ENCODE assay signal across 25 mouse cellular contexts in the genomic region with DNA sequence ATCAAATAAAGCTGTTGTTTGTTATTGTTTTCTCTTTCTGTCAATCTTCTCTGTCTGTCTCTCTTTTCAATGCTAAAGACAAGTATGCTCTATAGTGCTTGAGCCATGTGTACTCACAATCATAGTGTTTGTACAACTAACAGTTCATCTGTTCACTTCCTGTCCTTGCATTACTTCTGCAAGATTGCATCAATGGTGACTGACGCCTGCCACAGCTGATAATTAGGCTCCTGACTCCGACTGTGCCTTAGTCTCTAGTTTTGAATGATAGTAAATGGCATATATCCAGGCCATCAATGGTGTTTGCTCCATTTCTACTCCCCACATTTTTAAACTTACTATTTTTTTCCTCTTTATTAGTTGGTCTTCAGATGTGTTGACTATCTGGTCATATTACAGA.
DNase-seq lines count a peak whose midpoint lies in the region; ATAC-seq and TF ChIP-seq lines count a peak whose summit lies in the region.
"Had no signal": no experiment of that assay in that cellular context is flagged by ENCODE, and none has a peak within 500 bp of the region (broad histone marks: within the 10 kb centered on the region; RNA-seq: fewer than 3 reads in every experiment).

No protein-coding gene starts in this region.

- no peak overlapping the region for H3K4me3 ChIP-seq in G1E (ENCODE audit: low read depth, low read length)
- H3K4me3 ChIP-seq: embryonic facial prominence, embryonic 12.5 days; embryonic facial prominence, embryonic 15.5 days; heart, embryonic 12.5 days; heart, embryonic 15.5 days; hindbrain, embryonic 10.5 days; hindbrain, embryonic 13.5 days; intestine, embryonic 15.5 days had no signal

- H3K27me3 ChIP-seq in G1E (ENCODE audit: insufficient read depth, low read length) = no peaks in the 10 kb centered on the region
- H3K27me3 ChIP-seq: embryonic facial prominence, embryonic 12.5 days; embryonic facial prominence, embryonic 15.5 days; heart, embryonic 12.5 days; heart, embryonic 15.5 days; hindbrain, embryonic 13.5 days; intestine, embryonic 15.5 days had no signal

- H3K4me1 ChIP-seq in G1E (ENCODE audit: insufficient read depth, low read depth, low read length) = no peaks in the 10 kb centered on the region; the same call in 1 of the 2 replicates
- H3K4me1 ChIP-seq: embryonic facial prominence, embryonic 12.5 days; embryonic facial prominence, embryonic 15.5 days; heart, embryonic 12.5 days; heart, embryonic 15.5 days; hindbrain, embryonic 10.5 days; hindbrain, embryonic 13.5 days; intestine, embryonic 15.5 days had no signal

- TF ChIP-seq CTCF in G1E (IDR thresholded peaks at IDR 0.05; ENCODE audit: low read depth, low read length) = no peak

- no peaks in the 10 kb centered on the region for H3K9me3 ChIP-seq in G1E (replicated peaks)
- H3K9me3 ChIP-seq: embryonic facial prominence, embryonic 12.5 days; embryonic facial prominence, embryonic 15.5 days; heart, embryonic 12.5 days; heart, embryonic 15.5 days; hindbrain, embryonic 10.5 days; hindbrain, embryonic 13.5 days; intestine, embryonic 15.5 days had no signal

- peaks cover 6% of the 10 kb centered on the region for H3K36me3 ChIP-seq in G1E (replicated peaks)
- H3K36me3 ChIP-seq: embryonic facial prominence, embryonic 12.5 days; embryonic facial prominence, embryonic 15.5 days; heart, embryonic 12.5 days; heart, embryonic 15.5 days; hindbrain, embryonic 10.5 days; hindbrain, embryonic 13.5 days; intestine, embryonic 15.5 days had no signal

- ATAC-seq in G1E (ENCODE audit: extremely low read depth, insufficient number of reproducible peaks, low FRiP score, poor library complexity, severe bottlenecking) = peak; percentile 94
- ATAC-seq in granulocyte monocyte progenitor cell, adult 5-6 weeks (replicated peaks; ENCODE audit: poor library complexity, severe bottlenecking) = peak; percentile 53
- ATAC-seq in megakaryocyte-erythroid progenitor cell, adult 5-6 weeks (replicated peaks; ENCODE audit: low FRiP score, low TSS enrichment, poor library complexity, severe bottlenecking) = peak; percentile 61; the same call in 1 of the 2 replicates
- ATAC-seq: forebrain, embryonic 14.5 days; forebrain, postnatal 0 days; hindbrain, embryonic 16.5 days; intestine, embryonic 15.5 days had no signal

- intact Hi-C loops in left cerebral cortex, postnatal 25 days (cut with DNase I) = no loop called here

- no peak for DNase-seq in G1E (ENCODE audit: low spot score)
- DNase-seq in adrenal gland, postnatal 36 days = no peak
- no peak for DNase-seq in heart, adult 18-20 months
- DNase-seq in left cerebral cortex, postnatal 25 days (ENCODE audit: low spot score in 2 of 2) = no peak
- DNase-seq: adrenal gland, adult 2 months; adrenal gland, postnatal 14 days; cerebellum, adult 18-20 months; cerebellum, adult 9-10 months; cerebellum, postnatal 14 days; forebrain, postnatal 0 days; gastrocnemius, postnatal 36 days; heart, adult 11 months; heart, postnatal 10 days; heart, postnatal 36 days had no signal
